16 mouse cellular contexts compared by ENCODE assay signal in genomic region chrX:108731755-108732154, GRCm38 (mm10).
DNase-seq lines count a peak whose midpoint lies in the region; ATAC-seq lines count a peak whose summit lies in the region.
"Had no signal": no experiment of that assay in that cellular context is flagged by ENCODE, and none has a peak within 500 bp of the region (broad histone marks: within the 10 kb centered on the region; RNA-seq: fewer than 3 reads in every experiment).

No protein-coding gene starts in this region.

- ATAC-seq in liver, embryonic 12.5 days, result no peak
- peak; percentile 43; the same call in 1 of the 2 replicates for ATAC-seq in liver, embryonic 16.5 days (ENCODE audit: low read depth)
- ATAC-seq: forebrain, embryonic 13.5 days had no signal

- no peak overlapping the region for H3K9ac ChIP-seq in liver, embryonic 12.5 days
- no peak overlapping the region for H3K9ac ChIP-seq in liver, embryonic 16.5 days (ENCODE audit: low read depth, low read length)
- H3K9ac ChIP-seq: embryonic facial prominence, embryonic 15.5 days; forebrain, embryonic 13.5 days; neural tube, embryonic 13.5 days had no signal

- H3K27ac ChIP-seq in liver, embryonic 12.5 days, result no peak overlapping the region
- no peak overlapping the region for H3K27ac ChIP-seq in liver, embryonic 16.5 days (ENCODE audit: low read length)
- H3K27ac ChIP-seq: embryonic facial prominence, embryonic 15.5 days; forebrain, embryonic 13.5 days; layer of hippocampus, adult 2 months; neural tube, embryonic 13.5 days had no signal

- H3K4me3 ChIP-seq in liver, embryonic 12.5 days, result no peak overlapping the region
- no peak overlapping the region for H3K4me3 ChIP-seq in liver, embryonic 16.5 days (ENCODE audit: low read depth, low read length)
- H3K4me3 ChIP-seq: embryonic facial prominence, embryonic 15.5 days; forebrain, embryonic 13.5 days; layer of hippocampus, adult 2 months; neural tube, embryonic 13.5 days had no signal

- no peak overlapping the region for H3K4me2 ChIP-seq in liver, embryonic 12.5 days
- H3K4me2 ChIP-seq in liver, embryonic 16.5 days (ENCODE audit: low read depth, low read length), result no peak overlapping the region
- H3K4me2 ChIP-seq: embryonic facial prominence, embryonic 15.5 days; forebrain, embryonic 13.5 days; neural tube, embryonic 13.5 days had no signal

- peak; percentile 3 for DNase-seq in liver
- peak; percentile 78 for DNase-seq in Muller cell, postnatal 12 days (ENCODE audit: inconsistent ontology term)
- peak; percentile 24 for DNase-seq in adipocyte (ENCODE audit: low spot score)
- DNase-seq in right cerebral cortex, postnatal 25 days, result no peak
- DNase-seq in adrenal gland, adult 8-10 months, result no peak
- DNase-seq: adrenal gland, postnatal 14 days; cerebellum, postnatal 14 days; heart, postnatal 10 days; right cerebral cortex, adult 18-20 months had no signal

- H3K36me3 ChIP-seq in liver, embryonic 12.5 days, result no peaks in the 10 kb centered on the region
- no peaks in the 10 kb centered on the region for H3K36me3 ChIP-seq in liver, embryonic 16.5 days (ENCODE audit: control insufficient read depth, insufficient read depth)
- H3K36me3 ChIP-seq: embryonic facial prominence, embryonic 15.5 days; neural tube, embryonic 13.5 days had no signal

- H3K4me1 ChIP-seq in liver, embryonic 12.5 days, result no peaks in the 10 kb centered on the region
- no peaks in the 10 kb centered on the region for H3K4me1 ChIP-seq in liver, embryonic 16.5 days (ENCODE audit: control insufficient read depth, low read depth, low read length)
- H3K4me1 ChIP-seq: embryonic facial prominence, embryonic 15.5 days; neural tube, embryonic 13.5 days had no signal

- no peaks in the 10 kb centered on the region for H3K27me3 ChIP-seq in liver, embryonic 12.5 days (replicated peaks)
- no peaks in the 10 kb centered on the region for H3K27me3 ChIP-seq in liver, embryonic 16.5 days (ENCODE audit: control insufficient read depth, insufficient read depth, low read depth, low read length)
- H3K27me3 ChIP-seq: CH12.LX; embryonic facial prominence, embryonic 15.5 days; forebrain, embryonic 13.5 days; neural tube, embryonic 13.5 days had no signal

- no peaks in the 10 kb centered on the region for H3K9me3 ChIP-seq in liver, embryonic 12.5 days (replicated peaks)
- no peaks in the 10 kb centered on the region for H3K9me3 ChIP-seq in liver, embryonic 16.5 days (replicated peaks; ENCODE audit: control insufficient read depth, low read length)
- H3K9me3 ChIP-seq: embryonic facial prominence, embryonic 15.5 days; forebrain, embryonic 13.5 days; neural tube, embryonic 13.5 days had no signal

Comparison
In these comparisons a context has a peak if more than half of its experiments do, and no peak if none do; other contexts are left out.
1. DNase-seq: peak in liver (single experiment), Muller cell, postnatal 12 days (single experiment) and adipocyte (single experiment); none in right cerebral cortex, postnatal 25 days (single experiment) and adrenal gland, adult 8-10 months (single experiment).